Mouse (Mus musculus) left cerebral cortex, adult 2 months (tissue): ENCODE results near the gene Xaf1. TPM values are rescaled to one million over a fixed set of nuclear protein-coding genes. Genes with fewer than 3 reads are reported as not detected.
"Not testable (repeated sequence)": the region's sequence is repeated elsewhere in the genome, so short reads cannot be mapped to it uniquely, and the experiment has no call there.

Experiments
- DNase-seq, 2 experiments: peaks; one replicate each; pipeline ENCODE4 v3.0.0; 2021 to 2022; ENCODE audit warnings: low spot score in 2 of 2, mixed read lengths in 1 of 2; ENCODE audit errors: extremely low spot score in 1 of 2
- H3K27ac ChIP-seq: fragments of 200-600 bp; 2 replicates; pipeline ENCODE4 v1.8.1; 2022
- H3K4me3 ChIP-seq: fragments of 200-600 bp; 2 replicates; pipeline ENCODE4 v1.8.1; 2022
- CTCF ChIP-seq: fragments of 200-600 bp; IDR thresholded peaks from 2 replicates; pipeline ENCODE4 v1.8.1; 2022; ENCODE audit warnings: antibody characterized with exemption, mild to moderate bottlenecking, moderate library complexity
- intact Hi-C: fragments of 180-260 bp; cut with DNase I; formaldehyde crosslinking; loops from one replicate; pipeline ENCODE4 v1.15.1; 2025
- total RNA-seq, 2 experiments: library from RNA; stranded (reverse); gene quantifications; 2 replicates each; pipeline ENCODE4 v1.2.3; 2021

Gene Xaf1
- total RNA-seq, 2 experiments from 2014 or later: 3.8 to 5.2 TPM

GRCm38 (mm10) chr11:72318026-72318425 is 16.6 kb downstream of the Xaf1 start:
- no peak overlapping the region for H3K4me3 ChIP-seq
- TF ChIP-seq CTCF: no peak
- intact Hi-C loops: loop anchor here (5.0 kb wide), 1 partner anchor 76 kb away; no protein-coding TSS in a partner anchor

GRCm38 (mm10) chr11:72324431-72324830 is 23.0 kb downstream of the Xaf1 start:
- TF ChIP-seq CTCF: peak; percentile 63
- no peak overlapping the region for H3K27ac ChIP-seq
- intact Hi-C loops: loop anchor here (2.0 kb wide), 1 partner anchor 100 kb away; no protein-coding TSS in a partner anchor
- DNase-seq: no peak
- no peak overlapping the region for H3K4me3 ChIP-seq

More at GRCm38 (mm10) chr11:72318026-72318425, 16.6 kb downstream of the Xaf1 start:
- no peak overlapping the region for H3K27ac ChIP-seq
- no peak for DNase-seq

- intact Hi-C loops: loop anchor here (2.0 kb wide), 1 partner anchor 101 kb away; no protein-coding TSS in a partner anchor
- no peak for DNase-seq
- H3K4me3 ChIP-seq: no peak overlapping the region
- no peak overlapping the region for H3K27ac ChIP-seq
- no peak for TF ChIP-seq CTCF
Measured at GRCm38 (mm10) chr11:72325701-72326100, 24.3 kb downstream of the Xaf1 start.

- intact Hi-C loops: no loop called here
- TF ChIP-seq CTCF: no peak
- peak; percentile 18 to 43 for DNase-seq
- H3K4me3 ChIP-seq: no peak overlapping the region
- H3K27ac ChIP-seq: no peak overlapping the region
Measured at GRCm38 (mm10) chr11:72332951-72333667, 31.7 kb downstream of the Xaf1 start.

GRCm38 (mm10) chr11:72334653-72335052 is 33.2 kb downstream of the Xaf1 start:
- no peak for DNase-seq
- intact Hi-C loops: no loop called here
- Histone ChIP-seq H3K4me3 (no peak overlapping the region), H3K27ac (no peak overlapping the region)
- TF ChIP-seq CTCF: no peak

- H3K4me3 ChIP-seq: no peak overlapping the region
- DNase-seq: no peak
- intact Hi-C loops: no loop called here
- no peak overlapping the region for H3K27ac ChIP-seq
- TF ChIP-seq CTCF: no peak
Measured at GRCm38 (mm10) chr11:72336726-72337125, 35.3 kb downstream of the Xaf1 start.

GRCm38 (mm10) chr11:72338437-72338871 is 37.0 kb downstream of the Xaf1 start:
- Histone ChIP-seq H3K4me3 (no peak overlapping the region), H3K27ac (no peak overlapping the region)
- intact Hi-C loops: no loop called here
- no peak for TF ChIP-seq CTCF
- no peak for DNase-seq

GRCm38 (mm10) chr11:72339716-72340115 is 38.3 kb downstream of the Xaf1 start:
- Histone ChIP-seq H3K27ac (no peak overlapping the region), H3K4me3 (no peak overlapping the region)
- no peak for DNase-seq
- no peak for TF ChIP-seq CTCF
- intact Hi-C loops: loop anchor here (5.0 kb wide), 1 partner anchor 117 kb away; no protein-coding TSS in a partner anchor

- peak; percentile 93 for TF ChIP-seq CTCF
- no peak overlapping the region for H3K4me3 ChIP-seq
- no peak overlapping the region for H3K27ac ChIP-seq
- intact Hi-C loops: loop anchor here (1.0 to 5.0 kb wide), 2 partner anchors 87 to 120 kb away; no protein-coding TSS in a partner anchor
- DNase-seq: peak; percentile 55 to 60
Measured at GRCm38 (mm10) chr11:72342549-72343237, 41.3 kb downstream of the Xaf1 start.

- H3K4me3 ChIP-seq, H3K27ac ChIP-seq, DNase-seq: not testable (repeated sequence)
- intact Hi-C loops: loop anchor here (5.0 kb wide), 1 partner anchor 121 kb away; no protein-coding TSS in a partner anchor
Measured at GRCm38 (mm10) chr11:72343238-72343625, 41.8 kb downstream of the Xaf1 start.

GRCm38 (mm10) chr11:72343904-72344303 is 42.5 kb downstream of the Xaf1 start:
- peak; percentile 70 for TF ChIP-seq CTCF
- peak; percentile 45 to 57 for DNase-seq
- intact Hi-C loops: loop anchor here (2.0 to 5.0 kb wide), 2 partner anchors 122 to 219 kb away; no protein-coding TSS in a partner anchor
- Histone ChIP-seq H3K27ac (no peak overlapping the region), H3K4me3 (no peak overlapping the region)

- DNase-seq: no peak
- intact Hi-C loops: loop anchor here (2.0 to 5.0 kb wide), 2 partner anchors 122 to 218 kb away; no protein-coding TSS in a partner anchor
- no peak overlapping the region for H3K27ac ChIP-seq
- TF ChIP-seq CTCF: no peak
- no peak overlapping the region for H3K4me3 ChIP-seq
Measured at GRCm38 (mm10) chr11:72344486-72344885, 43.1 kb downstream of the Xaf1 start.
